Comparison of ENCODE assay signal across 27 mouse cellular contexts in genomic region chrX:13360436-13360835, GRCm38 (mm10).
DNase-seq lines count a peak whose midpoint lies in the region; ATAC-seq and TF ChIP-seq lines count a peak whose summit lies in the region.
"Had no signal": no experiment of that assay in that cellular context is flagged by ENCODE, and none has a peak within 500 bp of the region (broad histone marks: within the 10 kb centered on the region; RNA-seq: fewer than 3 reads in every experiment).

No protein-coding gene starts in this region.

- no peak overlapping the region for H3K4me2 ChIP-seq in forebrain, postnatal 0 days (ENCODE audit: low read depth)
- H3K4me2 ChIP-seq: forebrain, embryonic 13.5 days; heart, embryonic 12.5 days; heart, embryonic 15.5 days; hindbrain, embryonic 13.5 days; intestine, embryonic 15.5 days had no signal

- no peak overlapping the region for H3K4me3 ChIP-seq in liver, adult 2 months (ENCODE audit: insufficient read depth, low read depth, low read length)
- H3K4me3 ChIP-seq in brown adipose tissue, adult 24 weeks (ENCODE audit: insufficient read depth, low read depth, low read length): no peak overlapping the region
- no peak overlapping the region for H3K4me3 ChIP-seq in forebrain, postnatal 0 days (ENCODE audit: low read depth, low read length)
- H3K4me3 ChIP-seq: forebrain, embryonic 10.5 days; forebrain, embryonic 13.5 days; gastrocnemius, adult 2 months; heart, embryonic 12.5 days; heart, embryonic 15.5 days; hindbrain, embryonic 10.5 days; hindbrain, embryonic 13.5 days; intestine, embryonic 15.5 days had no signal

- no peak for ATAC-seq in forebrain, postnatal 0 days
- ATAC-seq: forebrain, embryonic 13.5 days; forebrain, embryonic 16.5 days; hindbrain, embryonic 16.5 days; intestine, embryonic 15.5 days; Patski had no signal

- H3K9ac ChIP-seq in liver, adult 2 months (ENCODE audit: low read depth, low read length): no peak overlapping the region
- H3K9ac ChIP-seq in forebrain, postnatal 0 days: no peak overlapping the region
- H3K9ac ChIP-seq: forebrain, embryonic 13.5 days; heart, embryonic 12.5 days; heart, embryonic 15.5 days; hindbrain, embryonic 13.5 days; intestine, embryonic 15.5 days had no signal

- H3K4me1 ChIP-seq in liver, adult 2 months (ENCODE audit: control insufficient read depth, insufficient read depth, low read length): no peaks in the 10 kb centered on the region
- H3K4me1 ChIP-seq in brown adipose tissue, adult 24 weeks (ENCODE audit: control insufficient read depth, insufficient read depth, insufficient read length, low read length): no peaks in the 10 kb centered on the region
- no peaks in the 10 kb centered on the region for H3K4me1 ChIP-seq in forebrain, postnatal 0 days (ENCODE audit: insufficient read depth)
- H3K4me1 ChIP-seq: forebrain, embryonic 10.5 days; forebrain, embryonic 13.5 days; heart, embryonic 12.5 days; heart, embryonic 15.5 days; hindbrain, embryonic 10.5 days; hindbrain, embryonic 13.5 days; intestine, embryonic 15.5 days had no signal

- H3K79me2 ChIP-seq in liver, adult 2 months (ENCODE audit: control insufficient read depth, insufficient read depth, low read length): no peaks in the 10 kb centered on the region

- DNase-seq in adrenal gland, adult (ENCODE audit: inconsistent age in 2 of 2, low spot score in 1 of 2): peak; percentile 35 to 73
- no peak for DNase-seq in adrenal gland, postnatal 4 days (ENCODE audit: low spot score in 2 of 2)
- DNase-seq in liver, adult 2 months (ENCODE audit: extremely low read depth, low read depth, low spot score): peak; percentile 82
- no peak for DNase-seq in liver
- peak; percentile 15 for DNase-seq in adrenal gland, postnatal 10 days
- no peak for DNase-seq in forebrain, postnatal 0 days
- DNase-seq in right cerebral cortex, postnatal 10 days (ENCODE audit: low spot score in 2 of 2): no peak
- DNase-seq: cerebellum, adult 11-12 months; cerebellum, adult 8-10 months; cerebellum, postnatal 10 days; gastrocnemius, adult 2 months; gastrocnemius, postnatal 14 days; heart, adult 11 months; heart, postnatal 10 days; heart, postnatal 36 days; kidney, adult 11 months had no signal

- 25% methylated on average over 5 of the region's 5 CpGs for WGBS in liver, adult 2 months
- WGBS in forebrain, postnatal 0 days: 89% methylated on average over 5 of the region's 5 CpGs

- H3K27me3 ChIP-seq in liver, adult 2 months (ENCODE audit: control insufficient read depth, insufficient read depth, low read length): no peaks in the 10 kb centered on the region
- no peaks in the 10 kb centered on the region; the same call in 1 of the 2 replicates for H3K27me3 ChIP-seq in forebrain, postnatal 0 days (ENCODE audit: insufficient read depth, low read length)
- H3K27me3 ChIP-seq: forebrain, embryonic 13.5 days had no signal

- peak overlapping the region; percentile 26; the same call in 1 of the 2 replicates for H3K27ac ChIP-seq in liver, adult 2 months (replicated peaks; ENCODE audit: insufficient read depth, low read depth, low read length)
- peak overlapping the region; percentile 88 for H3K27ac ChIP-seq in brown adipose tissue, adult 24 weeks (replicated peaks; ENCODE audit: low read depth, low read length)
- H3K27ac ChIP-seq in forebrain, postnatal 0 days (ENCODE audit: low read depth, low read length): no peak overlapping the region
- H3K27ac ChIP-seq: forebrain, embryonic 10.5 days; forebrain, embryonic 13.5 days; gastrocnemius, adult 2 months; heart, embryonic 15.5 days; hindbrain, embryonic 10.5 days; hindbrain, embryonic 13.5 days; intestine, embryonic 15.5 days had no signal

- TF ChIP-seq CTCF in liver, adult 2 months (IDR thresholded peaks at IDR 0.05; ENCODE audit: low read depth, low read length): no peak
- no peak for TF ChIP-seq CTCF in forebrain, postnatal 0 days (IDR thresholded peaks at IDR 0.05; ENCODE audit: low read depth)

- H3K36me3 ChIP-seq in liver, adult 2 months (ENCODE audit: control insufficient read depth, insufficient read depth, low read length): no peaks in the 10 kb centered on the region
- no peaks in the 10 kb centered on the region for H3K36me3 ChIP-seq in forebrain, postnatal 0 days (ENCODE audit: insufficient read depth)
- H3K36me3 ChIP-seq: forebrain, embryonic 10.5 days; heart, embryonic 12.5 days; heart, embryonic 15.5 days; hindbrain, embryonic 10.5 days; hindbrain, embryonic 13.5 days; intestine, embryonic 15.5 days had no signal

- H3K9me3 ChIP-seq in forebrain, postnatal 0 days (ENCODE audit: low read length): no peaks in the 10 kb centered on the region
- H3K9me3 ChIP-seq: forebrain, embryonic 10.5 days; forebrain, embryonic 13.5 days; heart, embryonic 12.5 days; heart, embryonic 15.5 days; hindbrain, embryonic 10.5 days; hindbrain, embryonic 13.5 days; intestine, embryonic 15.5 days had no signal

- TF ChIP-seq POLR2A in liver, adult 2 months (IDR thresholded peaks at IDR 0.05; ENCODE audit: extremely low read depth, insufficient read depth, low read length): no peak

Comparison
In these comparisons a context has a peak if more than half of its experiments do, and no peak if none do; other contexts are left out.
1. DNase-seq: peak in adrenal gland, adult (2 of 2), liver, adult 2 months (single experiment) and adrenal gland, postnatal 10 days (single experiment); none in adrenal gland, postnatal 4 days (0 of 2), liver (single experiment), forebrain, postnatal 0 days (single experiment) and right cerebral cortex, postnatal 10 days (0 of 2).